Mouse (Mus musculus) erythroblast, embryonic 14.5 days (primary cell): Measurements from ENCODE around the gene Nr2c1.

Experiments used
- GATA1 ChIP-seq: IDR thresholded peaks from 2 replicates; pipeline ENCODE4 v1.6.1; 2012; ENCODE audit warnings: low read length, inconsistent platforms, mixed read lengths
- TAL1 ChIP-seq: IDR thresholded peaks from 3 replicates; pipeline ENCODE4 v1.6.1; 2012; ENCODE audit warnings: low read length, inconsistent platforms, mixed read lengths

- TF ChIP-seq TAL1 (no peak), GATA1 (no peak)
These were observed 450 bp upstream of the Nr2c1 start for GRCm38 (mm10) chr10:94147391-94147755.
